Mouse (Mus musculus) natural killer cell, adult 2 months (primary cell): ENCODE data around the gene Tmc8.
"Not testable (repeated sequence)": the region's sequence is repeated elsewhere in the genome, so short reads cannot be mapped to it uniquely, and the experiment has no call there.

Source experiments
- DNase-seq, 2 experiments: peaks; one replicate each; pipeline ENCODE4 v3.0.0; 2022; ENCODE audit warnings: low spot score in 2 of 2

Tmc8 gene

DNA sequence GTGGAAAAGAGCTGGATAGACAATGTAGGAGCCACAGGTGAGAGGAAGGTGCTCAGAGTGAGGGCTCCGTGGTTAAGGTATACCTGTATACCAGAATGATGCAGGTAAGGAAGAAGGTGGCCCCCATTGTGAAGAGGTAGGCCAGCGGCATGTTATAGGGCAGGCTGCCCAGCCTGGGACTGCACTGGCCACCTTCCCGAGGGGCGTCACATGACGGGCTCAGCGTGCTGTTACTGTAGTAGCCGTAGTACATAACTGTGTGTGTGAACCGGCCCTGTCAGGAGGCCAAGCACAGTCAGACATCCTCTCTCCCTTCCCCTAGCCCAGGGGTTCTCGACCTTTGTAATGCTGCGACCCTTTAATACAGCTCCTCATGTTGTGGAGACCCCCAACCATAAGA lies 7.0 kb upstream of the Tmc8 start:
- no peak for DNase-seq

DNA sequence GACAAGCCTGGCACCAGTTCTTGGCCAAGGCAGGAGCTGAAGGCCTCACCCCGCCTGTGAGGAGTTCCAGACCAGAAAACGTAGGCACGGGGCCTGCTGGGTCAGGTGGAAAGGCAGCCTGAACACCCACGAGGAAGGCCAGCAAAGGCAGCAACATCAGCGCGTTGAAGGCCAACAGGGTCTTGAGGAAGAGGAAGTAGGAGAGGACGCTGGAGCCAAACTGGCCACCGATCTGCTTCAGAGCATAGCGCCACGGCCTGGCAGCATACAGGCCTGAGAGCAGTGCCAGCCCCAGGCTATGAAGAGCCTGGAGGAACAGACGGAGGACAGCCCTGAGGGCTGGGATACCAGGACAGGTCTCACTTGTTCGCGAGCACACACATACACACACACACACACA lies 6.3 kb upstream of the Tmc8 start:
- DNase-seq = no peak

- no peak for DNase-seq
These were observed 5.6 kb upstream of the Tmc8 start for GRCm38 (mm10) chr11:117776085-117776792.

DNA sequence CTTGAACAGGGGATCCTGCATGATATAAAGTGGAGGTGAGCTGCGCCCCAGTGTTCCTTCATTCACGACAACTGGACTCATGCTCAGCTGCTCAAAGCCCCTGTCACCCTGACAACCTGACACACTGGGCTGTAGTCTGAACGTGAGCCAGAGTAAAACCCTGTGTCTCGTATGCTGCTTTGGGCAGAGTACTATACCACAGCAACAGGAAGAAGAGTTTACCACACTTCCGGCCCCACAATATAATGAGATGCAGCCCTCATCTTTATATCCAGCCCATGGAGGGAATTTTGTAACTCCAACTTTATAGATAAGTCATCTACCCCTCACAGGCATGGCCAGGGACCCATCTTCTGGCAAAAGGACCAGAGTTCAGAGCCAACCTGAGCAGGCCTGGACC lies 4.8 kb upstream of the Tmc8 start:
- DNase-seq = peak; percentile 48 to 64

DNA sequence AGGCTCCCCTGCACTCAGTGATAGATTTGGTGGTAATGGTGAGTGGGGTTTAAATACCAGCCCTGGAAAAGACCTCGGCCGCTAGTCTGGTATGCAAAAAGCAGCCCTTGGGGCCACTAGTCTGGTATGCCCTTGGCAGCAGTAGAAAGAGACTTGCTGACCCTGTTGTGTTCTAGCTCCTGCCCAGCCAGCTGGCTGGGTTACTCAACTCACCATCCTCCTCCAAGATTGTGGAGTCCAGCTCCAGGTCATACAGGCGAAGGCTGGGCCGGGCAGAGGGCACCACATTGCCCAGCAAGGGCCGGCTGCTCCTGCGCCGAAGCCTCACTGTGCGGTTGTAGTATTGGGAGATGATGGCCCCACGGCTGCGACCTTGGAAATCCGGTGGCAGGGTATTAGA lies 3.8 kb upstream of the Tmc8 start:
- DNase-seq = no peak

DNA sequence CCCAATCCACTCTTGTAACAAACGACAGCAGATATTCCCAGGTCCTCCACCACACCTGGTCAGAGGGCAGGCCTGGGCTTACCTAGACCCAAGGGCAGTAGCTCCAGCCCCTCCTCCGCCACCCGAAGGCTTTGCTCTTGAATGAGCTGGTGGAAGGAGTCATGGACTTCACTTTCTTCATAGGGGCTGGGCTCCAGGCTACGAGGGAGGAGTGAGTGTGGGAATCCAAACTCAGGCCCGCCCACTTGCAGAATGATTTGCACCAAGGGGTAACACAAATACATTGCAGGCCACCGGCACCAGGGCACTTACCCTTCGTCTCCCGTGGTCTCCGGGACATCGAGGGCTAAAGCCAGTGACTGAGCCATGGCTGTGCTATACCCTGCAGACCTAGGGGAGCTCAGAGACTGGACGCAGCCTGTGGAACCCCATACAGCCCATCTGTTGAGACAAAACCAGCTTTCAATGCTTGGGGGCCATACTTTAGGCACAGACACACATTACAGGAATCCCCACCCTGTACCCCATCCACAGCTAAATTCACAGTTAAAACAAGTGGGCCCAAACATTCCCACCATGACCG lies 2.9 kb upstream of the Tmc8 start:
- no peak for DNase-seq

DNA sequence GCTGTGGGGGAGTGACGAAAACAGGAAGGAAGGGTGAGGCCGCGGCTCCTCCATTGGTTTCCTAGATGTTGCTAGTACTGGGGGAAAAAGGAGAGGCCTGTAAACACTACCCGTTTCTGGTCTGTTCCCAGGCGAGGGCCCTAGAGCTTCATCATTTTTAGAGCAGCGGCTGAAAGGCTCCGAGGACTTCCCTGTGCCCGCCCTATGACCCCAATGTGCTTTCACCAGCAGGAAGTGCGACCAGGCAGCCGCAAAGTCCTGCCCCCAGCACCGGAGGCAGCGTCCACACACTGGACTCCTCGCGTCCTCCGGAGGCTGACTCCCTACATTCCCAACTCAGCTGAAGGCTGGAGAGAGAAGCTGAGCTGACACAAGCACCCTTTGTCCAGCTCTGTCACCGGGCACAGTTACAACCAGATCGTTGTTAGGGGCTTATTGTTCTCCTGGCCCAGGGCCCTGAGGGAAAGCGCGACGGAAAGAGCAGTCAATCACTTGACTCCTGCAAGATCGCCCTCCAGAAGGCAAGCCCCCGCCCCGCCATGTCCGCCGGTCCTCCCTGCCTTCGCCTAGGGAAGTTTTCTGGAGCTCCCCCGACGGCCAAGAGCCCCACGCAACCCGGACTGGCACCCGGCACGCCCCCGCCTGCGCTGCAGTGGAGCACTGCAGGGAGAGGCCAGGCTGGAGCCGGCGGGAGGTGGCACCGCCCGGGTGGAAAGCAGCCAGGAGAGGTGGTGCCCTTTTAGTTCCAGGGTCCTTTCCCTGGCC lies 2.3 kb upstream of the Tmc8 start:
- peak; percentile 57 to 60 for DNase-seq

GRCm38 (mm10) chr11:117780199-117780515 lies 1.7 kb upstream of the Tmc8 start:
- no peak for DNase-seq

DNA sequence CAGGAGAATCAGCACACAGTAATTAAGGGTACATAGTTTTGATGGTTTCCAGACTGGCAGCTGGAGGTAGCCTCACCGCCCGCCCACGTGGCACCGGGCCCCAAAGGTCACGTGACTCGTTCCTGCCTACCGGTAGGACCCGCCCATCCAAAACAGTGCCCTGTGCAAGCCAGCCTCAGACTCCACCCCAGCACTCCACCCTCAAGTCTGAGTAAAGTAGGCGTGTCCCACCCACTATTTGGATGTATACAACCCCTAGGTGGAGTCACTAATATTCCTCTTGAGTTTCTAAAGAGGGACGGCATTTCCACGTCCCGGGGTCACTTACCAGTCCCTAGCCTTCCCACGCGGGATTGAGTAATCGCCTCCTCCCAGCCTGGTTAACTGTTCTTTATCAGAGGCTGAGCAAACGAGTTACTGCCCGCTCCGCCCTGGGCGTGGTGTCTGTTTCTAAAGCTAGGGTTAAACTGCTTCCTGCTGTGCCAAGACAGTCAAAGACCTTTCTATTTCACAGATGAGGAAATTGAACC lies 1.2 kb upstream of the Tmc8 start:
- DNase-seq = peak; percentile 93 to 95

DNA sequence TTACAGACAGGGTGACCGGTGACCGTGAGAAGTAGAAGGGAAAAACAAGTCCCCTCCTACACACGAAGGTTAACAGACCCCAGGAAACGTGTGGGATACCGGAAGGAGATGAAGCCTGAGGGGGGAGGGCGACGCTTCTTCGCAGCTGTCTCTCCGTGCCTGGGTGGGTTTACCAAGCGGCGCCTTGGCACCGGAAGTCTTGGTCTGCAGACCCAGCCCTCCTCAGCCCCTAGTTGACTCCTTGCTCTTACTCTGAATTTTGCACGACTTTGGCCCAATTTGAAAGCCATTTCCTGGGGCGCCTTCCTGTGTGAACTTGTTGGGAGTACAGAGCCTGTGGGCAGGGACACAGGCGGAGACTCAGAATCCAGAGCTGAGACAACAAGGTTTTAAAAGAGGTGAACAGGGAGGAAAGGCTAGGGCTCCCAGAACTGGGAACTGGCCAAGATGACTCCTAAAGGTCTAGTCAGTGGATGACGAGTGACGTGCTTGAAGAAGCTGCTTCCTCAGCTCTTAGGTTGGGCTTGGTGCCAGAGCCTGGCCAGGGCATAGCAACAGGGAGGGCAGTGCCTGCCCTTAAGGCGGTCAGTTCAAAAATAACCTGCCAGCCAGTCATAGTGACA lies 566 bp upstream of the Tmc8 start:
- peak; percentile 75 to 77 for DNase-seq

GRCm38 (mm10) chr11:117782705-117783034 lies 794 bp downstream of the Tmc8 start:
- DNase-seq = no peak

DNA sequence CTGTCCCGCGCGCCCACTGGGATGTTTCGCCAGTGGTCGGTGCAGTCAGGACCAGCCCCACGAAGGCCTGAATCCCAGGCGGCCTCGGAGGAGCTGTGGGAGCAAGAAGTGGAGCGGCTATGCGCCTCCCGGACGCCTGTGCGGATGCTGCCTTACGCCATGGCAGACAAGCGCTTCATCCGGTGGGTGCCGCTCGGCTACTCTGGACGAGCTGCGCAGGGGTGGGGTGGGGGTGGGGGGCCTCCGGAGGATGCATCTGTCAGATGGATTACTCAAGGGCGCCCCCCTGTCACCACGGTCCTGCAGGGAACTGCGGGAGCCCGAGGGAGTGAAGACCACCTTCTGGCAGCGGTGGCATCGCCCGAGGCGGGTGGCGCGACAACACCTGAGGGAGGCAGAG lies 1.2 kb downstream of the Tmc8 start:
- DNase-seq = peak; percentile 74 to 86

GRCm38 (mm10) chr11:117783683-117784309 lies 1.9 kb downstream of the Tmc8 start:
- peak; percentile 35 to 42 for DNase-seq

DNA sequence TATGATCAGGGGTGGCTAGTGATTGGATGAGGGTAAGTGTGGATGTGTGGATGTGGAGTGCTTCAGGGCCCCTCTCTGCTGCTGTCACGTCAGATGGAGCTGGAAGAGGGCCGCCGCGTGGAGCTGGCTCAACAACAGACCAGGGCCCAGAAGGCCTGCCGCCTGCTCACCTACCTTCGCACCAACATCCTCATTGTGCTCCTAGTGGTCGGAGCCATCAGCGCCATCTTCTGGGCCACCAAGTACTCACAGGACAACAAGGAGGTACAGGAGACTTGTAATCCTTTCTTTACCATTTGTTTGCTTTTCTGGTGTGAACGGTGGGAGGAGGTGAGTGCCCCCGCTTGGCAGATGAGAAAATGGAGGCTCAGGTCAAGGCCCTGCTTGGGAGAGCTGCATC lies 4.4 kb downstream of the Tmc8 start:
- peak; percentile 57 to 78 for DNase-seq

DNA sequence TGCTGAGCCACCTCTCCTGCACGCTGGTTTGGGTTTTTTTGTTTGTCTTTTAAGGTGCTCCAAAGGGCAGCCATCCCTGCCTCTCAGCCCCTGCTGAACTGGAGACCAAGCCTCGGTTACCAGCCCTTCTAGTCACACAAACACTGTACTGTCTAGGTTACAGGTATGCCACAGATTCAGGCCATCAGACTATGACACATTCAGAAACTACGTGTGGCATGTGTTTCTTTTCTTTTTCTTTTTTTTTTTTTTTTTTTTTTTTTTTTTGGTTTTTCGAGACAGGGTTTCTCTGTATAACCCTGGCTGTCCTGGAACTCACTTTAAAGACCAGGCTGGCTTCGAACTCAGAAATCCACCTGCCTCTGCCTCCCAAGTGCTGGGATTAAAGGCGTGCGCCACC lies 6.6 kb downstream of the Tmc8 start:
- DNase-seq = not testable (repeated sequence)

DNA sequence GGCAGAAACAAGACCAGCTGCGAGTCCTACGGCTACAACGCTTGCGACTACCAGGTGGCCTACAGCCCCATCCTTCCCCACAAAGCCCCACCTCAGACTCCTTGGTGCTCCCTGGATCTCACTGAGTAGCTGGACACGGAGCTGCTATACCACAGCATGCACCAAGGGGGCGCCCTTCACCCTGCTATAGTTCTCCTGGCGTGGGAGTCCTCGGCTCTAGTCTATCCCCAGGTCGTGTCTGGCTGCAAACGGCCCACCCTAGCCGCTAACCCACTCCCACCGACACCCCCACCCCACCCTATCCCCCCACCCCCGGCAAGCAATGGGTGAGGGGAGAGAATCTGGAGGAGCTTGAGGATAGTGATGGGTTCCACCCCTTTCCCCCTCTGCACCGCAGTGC lies 8.4 kb downstream of the Tmc8 start:
- DNase-seq = peak; percentile 56 to 72

DNA sequence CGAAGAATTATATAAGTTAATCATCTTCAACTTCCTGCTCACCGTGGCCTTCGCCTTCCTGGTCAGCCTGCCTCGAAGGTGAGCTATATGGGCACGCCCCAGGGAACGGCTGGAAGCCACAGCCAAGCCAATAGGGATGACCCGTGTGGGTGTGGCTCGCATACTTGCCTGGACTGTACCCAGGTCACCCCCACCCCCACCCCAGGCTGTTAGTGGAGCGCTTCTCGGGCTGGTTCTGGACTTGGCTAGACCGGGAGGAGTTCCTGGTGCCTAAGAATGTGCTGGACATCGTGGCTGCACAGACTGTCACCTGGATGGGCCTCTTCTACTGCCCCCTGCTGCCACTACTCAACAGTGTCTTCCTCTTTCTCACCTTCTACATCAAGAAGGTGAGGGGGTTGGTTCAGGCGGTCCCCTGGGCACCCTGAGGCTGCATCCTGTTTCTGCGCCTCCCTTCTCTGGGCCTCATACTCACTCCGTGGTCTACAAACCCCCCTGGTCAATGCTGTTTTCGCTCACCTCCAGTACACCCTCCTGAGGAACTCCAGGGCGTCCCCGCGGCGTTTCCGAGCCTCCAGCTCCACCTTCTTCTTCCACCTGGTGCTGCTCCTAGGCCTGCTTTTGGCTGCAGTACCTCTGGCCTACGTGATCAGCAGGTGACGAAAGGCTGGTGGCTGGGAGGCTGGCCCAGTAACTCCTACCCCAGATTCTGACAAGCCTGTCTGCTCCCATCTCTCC lies 9.0 kb downstream of the Tmc8 start:
- DNase-seq = peak in 1 of 2 experiments; percentile 55

DNA sequence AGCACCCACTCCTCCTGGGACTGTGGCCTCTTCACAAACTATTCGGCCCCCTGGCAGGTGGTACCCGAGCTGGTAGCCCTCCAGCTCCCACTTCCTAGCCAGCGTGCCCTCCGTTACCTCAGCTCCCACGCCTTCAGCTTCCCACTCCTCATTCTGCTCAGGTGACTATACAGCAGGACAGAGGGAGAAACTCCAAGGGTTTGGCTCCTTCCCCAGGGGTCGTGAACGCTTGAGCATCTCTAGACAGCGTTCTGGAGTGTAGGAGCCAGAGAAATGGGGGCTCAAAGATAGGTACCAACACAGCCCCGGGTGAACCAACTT lies 9.5 kb downstream of the Tmc8 start:
- no peak for DNase-seq

DNA sequence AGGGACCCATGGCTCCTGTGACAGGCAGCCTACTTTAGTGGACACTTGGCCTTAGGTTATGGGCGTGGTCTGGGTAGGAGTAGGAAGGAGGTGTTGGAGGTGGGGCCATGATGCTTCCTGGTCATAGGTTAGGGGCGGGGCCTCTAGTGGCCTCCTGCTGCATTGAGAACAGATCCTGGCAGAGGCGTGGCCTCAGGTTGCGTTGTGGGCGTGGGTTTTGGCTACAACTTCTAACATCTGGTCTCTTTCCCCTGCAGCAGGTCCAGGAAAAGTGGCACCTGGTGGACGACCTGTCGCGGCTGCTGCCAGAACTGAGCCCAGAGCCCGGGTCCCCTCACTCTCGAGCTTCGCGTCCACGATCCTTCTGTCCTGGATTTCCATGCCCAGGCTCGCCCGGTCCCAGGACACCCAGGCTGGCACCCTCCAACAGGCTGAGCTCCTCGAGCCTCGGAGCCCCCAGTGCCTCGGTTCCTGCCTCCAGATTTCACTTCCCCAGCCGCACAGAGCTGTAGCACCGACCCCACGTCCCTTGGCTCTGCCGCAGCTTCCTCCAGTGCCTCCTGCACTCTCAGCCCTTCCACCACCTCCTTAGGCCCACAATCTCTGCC lies 10.5 kb downstream of the Tmc8 start:
- peak; percentile 73 to 83 for DNase-seq

DNA sequence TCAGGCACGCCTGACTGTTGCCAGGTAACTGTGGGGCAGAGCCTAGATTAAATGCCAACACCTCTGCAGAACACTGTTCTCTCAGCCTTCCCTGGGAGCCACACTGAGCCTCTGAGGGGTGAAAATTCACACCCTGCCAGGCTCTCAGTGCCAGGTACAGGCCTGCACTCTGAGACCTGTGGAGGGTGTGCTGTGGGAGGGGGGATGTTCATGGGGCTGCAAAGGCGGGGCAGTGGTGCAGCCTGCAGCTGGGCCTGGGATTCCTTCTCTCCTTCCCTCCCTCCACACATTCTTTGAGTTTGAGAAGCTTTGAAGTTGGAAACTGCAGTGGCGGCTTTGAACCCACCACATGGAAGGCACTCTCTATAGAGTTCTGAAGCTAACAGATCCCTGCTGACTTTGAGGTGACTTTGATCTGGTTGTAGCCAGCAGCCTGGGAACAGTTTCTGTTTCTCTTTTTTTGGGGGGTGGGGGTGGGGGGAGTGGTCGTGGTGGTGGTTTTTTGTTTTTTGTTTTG lies 12.2 kb downstream of the Tmc8 start:
- no peak for DNase-seq

GRCm38 (mm10) chr11:117796954-117797353 lies 15.1 kb downstream of the Tmc8 start:
- no peak for DNase-seq
